Mouse (Mus musculus): Measurements from ENCODE around the gene Abhd4. TPM values are rescaled to one million over a fixed set of nuclear protein-coding genes. Genes with fewer than 3 reads are reported as not detected.
"Not testable (repeated sequence)": the region's sequence is repeated elsewhere in the genome, so short reads cannot be mapped to it uniquely, and the experiment has no call there.

Abhd4 gene
- total RNA-seq, 4 experiments from 2014 or later: 40.8 to 49.9 (median 44.7) TPM

GRCm38 (mm10) chr14:54222289-54222727 lies 31.7 kb upstream of the Abhd4 start:
- no peak for DNase-seq (ENCODE audit: low spot score)

- no peak for DNase-seq (ENCODE audit: low spot score)
Observed at GRCm38 (mm10) chr14:54223315-54224063, 30.5 kb upstream of the Abhd4 start.

GRCm38 (mm10) chr14:54224064-54224417 lies 29.9 kb upstream of the Abhd4 start:
- DNase-seq (ENCODE audit: low spot score): no peak

- DNase-seq (ENCODE audit: low spot score): no peak
Observed at GRCm38 (mm10) chr14:54224484-54225467, 29.2 kb upstream of the Abhd4 start.

GRCm38 (mm10) chr14:54225725-54226124 lies 28.3 kb upstream of the Abhd4 start:
- DNase-seq (ENCODE audit: low spot score): no peak

- DNase-seq (ENCODE audit: low spot score): peak; percentile 54
Observed at GRCm38 (mm10) chr14:54226911-54227811, 26.8 kb upstream of the Abhd4 start.

- peak; percentile 50 for DNase-seq (ENCODE audit: low spot score)
Observed at GRCm38 (mm10) chr14:54227911-54228451, 26.0 kb upstream of the Abhd4 start.

GRCm38 (mm10) chr14:54228501-54228900 lies 25.5 kb upstream of the Abhd4 start:
- DNase-seq (ENCODE audit: low spot score): no peak

- no peak for DNase-seq (ENCODE audit: low spot score)
Observed at GRCm38 (mm10) chr14:54228933-54229713, 24.9 kb upstream of the Abhd4 start.

- not testable (repeated sequence) for DNase-seq (ENCODE audit: low spot score)
Observed at GRCm38 (mm10) chr14:54229849-54230248, 24.1 kb upstream of the Abhd4 start.

GRCm38 (mm10) chr14:54230638-54231150 lies 23.3 kb upstream of the Abhd4 start:
- no peak for DNase-seq (ENCODE audit: low spot score)

GRCm38 (mm10) chr14:54231176-54231956 lies 22.6 kb upstream of the Abhd4 start:
- no peak for DNase-seq (ENCODE audit: low spot score)

GRCm38 (mm10) chr14:54232143-54232542 lies 21.8 kb upstream of the Abhd4 start:
- DNase-seq (ENCODE audit: low spot score): no peak

- peak; percentile 70 for DNase-seq (ENCODE audit: low spot score)
Observed at GRCm38 (mm10) chr14:54232811-54233558, 21.0 kb upstream of the Abhd4 start.

GRCm38 (mm10) chr14:54233559-54234143 lies 20.3 kb upstream of the Abhd4 start:
- DNase-seq (ENCODE audit: low spot score): no peak

GRCm38 (mm10) chr14:54234231-54235040 lies 19.6 kb upstream of the Abhd4 start:
- no peak for DNase-seq (ENCODE audit: low spot score)

GRCm38 (mm10) chr14:54235825-54236540 lies 18.0 kb upstream of the Abhd4 start:
- DNase-seq (ENCODE audit: low spot score): no peak

Measured in heart, adult 8-10 months (tissue).